Mouse (Mus musculus) retina, adult 2 months (tissue): Measurements from ENCODE around the gene Cd300a.
"Not testable (repeated sequence)": the region's sequence is repeated elsewhere in the genome, so short reads cannot be mapped to it uniquely, and the experiment has no call there.

Experiments used
- DNase-seq: peaks from one replicate; pipeline ENCODE4 v3.0.0-alpha.2; 2012; ENCODE audit warnings: low read depth, low spot score

Gene Cd300a

DNA sequence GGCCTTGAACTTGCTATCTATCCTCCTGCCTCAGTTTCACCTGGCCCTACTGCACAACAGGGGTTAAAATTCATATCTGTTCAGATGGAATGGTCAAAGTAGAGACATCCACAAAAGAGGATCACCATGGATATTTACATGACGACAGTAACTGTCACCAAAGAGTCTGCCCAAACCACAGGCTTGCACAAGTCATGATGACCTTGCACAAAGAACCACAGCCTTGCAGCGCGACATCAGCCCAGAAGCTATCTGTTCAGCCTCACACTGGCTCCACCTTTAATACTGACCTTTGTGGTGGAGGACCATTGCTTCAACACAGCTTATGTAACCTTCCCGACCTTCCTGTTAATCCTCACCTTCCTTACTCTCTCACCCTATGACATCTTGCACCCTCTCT is 17.7 kb downstream of the Cd300a start:
- DNase-seq = no peak

DNA sequence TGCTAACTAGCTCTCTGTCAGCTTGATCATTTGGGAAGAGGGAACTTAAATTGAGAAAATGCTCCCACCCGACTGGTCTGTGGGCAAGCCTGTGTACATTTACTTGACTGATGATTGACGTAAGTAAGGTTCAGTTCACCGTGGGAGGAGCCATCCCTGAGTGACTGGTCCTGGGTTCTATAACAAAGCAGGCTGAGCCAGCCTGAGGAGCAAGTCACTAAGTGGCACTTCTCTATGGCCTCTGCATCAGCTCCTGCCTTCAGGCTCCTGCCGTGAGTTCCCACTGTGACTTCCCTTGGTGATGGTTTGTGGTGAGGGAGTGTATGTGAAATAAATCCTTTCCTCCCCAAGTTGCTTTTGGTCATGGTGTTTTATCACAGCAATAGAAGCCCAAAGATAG is 18.2 kb downstream of the Cd300a start:
- no peak for DNase-seq

DNA sequence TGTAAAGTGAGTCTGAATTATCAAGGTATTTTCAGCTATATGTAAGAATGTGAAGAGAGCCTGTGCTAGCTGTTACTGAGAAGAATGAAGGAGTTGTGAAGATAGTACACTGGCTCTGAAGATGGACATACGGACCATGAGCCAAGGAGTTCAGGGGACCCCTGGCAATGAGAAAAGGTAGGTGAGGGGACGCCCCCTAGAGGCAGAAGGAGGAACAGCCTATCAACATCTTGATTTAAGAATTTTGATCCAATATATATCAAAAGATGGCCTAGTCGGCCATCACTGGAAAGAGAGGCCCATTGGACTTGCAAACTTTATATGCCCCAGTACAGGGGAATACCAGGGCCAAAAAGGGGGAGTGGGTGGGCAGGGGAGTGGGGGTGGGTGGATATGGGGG is 19.7 kb downstream of the Cd300a start:
- DNase-seq = not testable (repeated sequence)

DNA sequence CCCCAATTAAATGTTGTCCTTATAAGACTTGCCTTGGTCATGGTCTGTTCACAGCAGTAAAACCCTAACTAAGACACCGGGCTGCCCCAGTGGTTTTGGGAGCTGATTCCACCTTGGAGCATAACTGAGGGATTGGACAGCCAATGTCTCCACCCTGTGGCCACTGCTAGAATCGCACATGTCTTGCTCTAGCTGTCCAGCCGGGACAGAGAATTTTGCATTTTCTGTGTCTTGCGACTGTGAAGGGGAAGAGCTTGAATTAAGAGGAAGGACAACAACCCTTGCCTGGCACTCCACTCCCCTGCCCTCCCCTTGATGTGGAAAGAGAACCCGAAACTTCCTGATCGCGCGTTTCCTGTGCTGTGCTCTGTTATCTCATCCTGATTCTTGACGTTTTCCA is 23.0 kb downstream of the Cd300a start:
- DNase-seq = peak; percentile 34

DNA sequence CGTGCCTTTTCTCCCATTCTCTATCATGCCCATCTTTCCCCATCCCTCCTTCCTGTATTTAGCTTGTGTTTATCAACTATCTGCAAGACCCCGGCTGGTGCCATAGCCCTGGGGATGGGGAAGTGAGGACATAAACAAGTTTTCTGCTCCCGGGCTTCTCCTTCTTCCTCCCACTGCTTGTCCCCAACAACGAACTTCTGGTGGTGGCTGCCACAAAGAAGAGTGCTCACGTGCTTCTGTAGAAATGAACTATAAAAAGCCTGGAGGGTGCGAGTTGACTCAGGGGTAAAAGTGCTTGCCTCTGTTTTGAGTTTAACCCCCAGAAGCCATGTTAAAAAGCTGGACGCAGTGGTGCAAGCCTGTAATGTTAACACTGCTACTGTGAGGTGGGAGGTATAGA is 25.1 kb downstream of the Cd300a start:
- no peak for DNase-seq

DNA sequence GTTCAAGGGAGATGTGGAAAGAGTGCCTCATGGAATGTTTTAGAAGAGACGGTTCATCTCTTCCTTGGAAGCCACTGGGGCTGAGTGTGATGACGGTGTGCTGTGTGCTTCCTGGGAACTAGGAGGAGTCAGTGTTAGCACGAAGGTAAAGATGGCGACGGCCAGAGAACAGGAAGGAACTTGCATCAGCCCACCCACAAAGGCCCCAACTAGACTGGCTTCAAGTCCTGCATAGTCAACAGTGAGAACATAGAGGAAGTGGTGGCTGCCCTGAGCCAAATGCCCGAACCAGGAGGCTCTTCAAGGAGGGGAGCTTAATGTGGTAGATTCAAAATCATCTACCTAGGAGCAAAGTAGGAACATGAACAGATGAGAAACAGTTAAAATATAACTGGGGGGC is 27.3 kb downstream of the Cd300a start:
- no peak for DNase-seq

DNA sequence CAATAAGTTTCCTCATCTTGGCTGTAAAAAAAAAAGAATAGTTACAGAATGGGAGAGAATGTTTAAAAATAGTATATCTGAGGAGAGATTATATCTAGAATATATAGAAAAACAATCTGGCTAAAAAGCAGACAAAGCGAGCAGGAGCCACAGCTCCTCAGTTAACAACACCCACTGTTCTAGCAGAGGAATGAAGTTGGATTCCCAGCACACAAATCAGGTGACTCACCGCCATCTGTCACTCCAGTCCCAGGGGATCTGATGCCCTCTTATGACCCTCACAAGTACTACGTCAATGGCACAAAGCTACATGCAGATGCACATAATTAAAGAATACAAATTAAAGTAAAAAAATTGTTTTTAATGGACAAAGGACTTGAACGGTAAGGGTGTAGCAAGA is 32.6 kb downstream of the Cd300a start:
- DNase-seq = no peak

DNA sequence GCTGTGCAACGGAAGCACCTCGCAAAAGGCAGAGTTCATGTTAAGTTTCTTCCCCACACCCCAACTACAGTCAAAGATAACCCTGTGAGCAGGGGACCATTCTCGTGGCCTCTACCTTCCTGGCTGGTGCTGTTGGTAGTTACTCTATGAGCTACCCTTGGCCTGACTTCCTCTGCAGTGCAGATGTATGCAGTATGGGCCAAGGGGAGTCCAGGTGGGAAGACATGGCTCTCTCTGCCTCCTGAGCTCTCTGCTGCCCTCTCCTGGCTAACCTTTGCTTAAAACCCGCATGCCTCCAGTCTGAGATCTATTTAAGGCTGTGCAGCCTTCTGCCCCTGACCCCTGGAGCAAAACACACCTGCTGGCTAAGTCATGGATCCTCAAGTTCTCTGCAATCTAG is 34.1 kb downstream of the Cd300a start:
- no peak for DNase-seq

DNA sequence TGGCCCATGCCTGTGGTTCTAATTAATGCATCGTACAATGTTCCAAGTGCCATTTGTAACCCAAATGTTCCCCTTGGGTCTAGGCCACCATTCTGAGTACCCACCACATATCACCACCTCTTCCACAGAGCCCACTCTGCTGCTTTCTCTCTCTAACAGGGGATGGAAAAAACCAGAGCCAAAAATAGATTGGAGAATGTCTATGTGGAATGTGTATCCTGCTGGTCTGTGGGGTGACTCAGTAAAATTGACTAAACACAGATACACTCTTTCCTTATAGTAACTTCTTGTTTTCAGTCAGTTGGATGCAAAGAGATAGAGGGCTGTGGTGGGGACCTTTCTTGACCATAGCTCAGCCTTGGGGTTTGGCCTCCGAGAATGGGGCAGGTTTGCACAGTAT is 39.7 kb downstream of the Cd300a start:
- no peak for DNase-seq

DNA sequence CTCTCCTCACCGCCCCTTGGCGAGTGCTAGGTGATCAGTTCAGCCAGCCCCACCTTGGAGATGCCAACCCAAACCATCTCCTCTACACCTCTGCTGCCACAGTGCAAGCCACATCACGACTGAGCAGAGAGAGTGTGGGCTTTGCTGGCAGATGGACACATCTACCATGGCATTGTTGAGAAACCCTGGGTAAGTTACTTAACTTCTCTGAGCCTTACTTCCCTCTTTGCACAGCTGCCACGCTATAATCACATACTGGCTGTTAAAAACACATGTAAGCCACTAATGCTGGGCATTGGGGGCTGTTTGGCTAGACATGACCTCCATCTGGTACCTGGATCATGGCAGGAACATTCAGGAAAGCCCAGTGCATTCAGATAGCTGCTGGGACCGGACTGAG is 41.2 kb downstream of the Cd300a start:
- DNase-seq = no peak

DNA sequence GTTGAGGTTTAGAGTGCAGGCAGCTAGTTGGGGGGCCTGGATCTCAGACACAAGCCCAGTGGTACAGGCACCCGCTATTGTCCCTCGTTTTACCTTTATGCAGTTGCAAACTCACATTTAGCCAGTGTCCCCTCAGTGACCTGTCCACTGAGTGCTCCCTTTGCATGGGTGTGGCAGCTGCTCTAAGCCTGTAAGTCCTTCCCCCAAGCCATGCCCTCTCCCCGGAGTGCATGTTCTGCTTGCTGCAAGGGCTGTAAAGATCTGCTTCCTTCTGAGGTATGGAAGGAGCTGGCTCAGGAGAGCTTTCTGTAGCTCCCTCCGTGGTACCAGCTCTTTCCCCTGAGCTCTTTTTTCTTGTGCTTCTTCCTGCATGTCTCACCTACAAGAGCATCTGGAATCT is 43.8 kb downstream of the Cd300a start:
- no peak for DNase-seq

DNA sequence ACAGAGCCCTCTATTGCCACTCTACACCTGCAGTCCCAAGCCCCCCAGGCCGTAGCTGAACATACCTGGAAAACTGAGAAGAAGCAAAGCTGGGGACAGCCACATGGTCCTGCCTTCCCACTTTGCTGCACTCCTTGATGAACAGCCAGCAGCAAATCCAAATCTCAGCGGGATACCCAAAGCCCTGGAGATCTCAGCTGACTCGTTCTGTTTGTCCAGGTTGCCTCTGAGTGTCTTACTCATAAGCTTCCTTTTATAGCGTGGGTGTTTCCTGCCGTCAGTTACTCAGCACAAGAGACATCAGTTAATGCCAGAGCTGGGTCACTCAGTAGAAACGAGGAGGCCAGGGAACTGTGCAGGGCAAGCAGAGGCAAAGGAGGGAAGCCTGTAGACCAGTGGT is 44.3 kb downstream of the Cd300a start, which contains the start of gene Cd300lb:
Gene Cd300lb, minus strand, starts transcription at position 243 of the 400 bp plus-strand sequence.
- DNase-seq = no peak
